Mouse (Mus musculus) heart, adult 8-10 months (tissue): ENCODE results near the gene Tent5d. TPM values are rescaled to one million over a fixed set of nuclear protein-coding genes. Genes with fewer than 3 reads are reported as not detected.

ENCODE experiments used
- DNase-seq: peaks from one replicate; pipeline ENCODE4 v3.0.0; 2022; ENCODE audit warnings: low spot score
- total RNA-seq, 4 experiments: library from RNA; stranded (reverse); gene quantifications; 2 replicates each; pipeline ENCODE4 v1.2.4; 2022

Tent5d gene
- total RNA-seq, result not detected

GRCm38 (mm10) chrX:107792290-107792689 is at the start of gene Tent5d:
Gene Tent5d (plus strand): TSS chrX:107792590.
- DNase-seq, result no peak

DNA sequence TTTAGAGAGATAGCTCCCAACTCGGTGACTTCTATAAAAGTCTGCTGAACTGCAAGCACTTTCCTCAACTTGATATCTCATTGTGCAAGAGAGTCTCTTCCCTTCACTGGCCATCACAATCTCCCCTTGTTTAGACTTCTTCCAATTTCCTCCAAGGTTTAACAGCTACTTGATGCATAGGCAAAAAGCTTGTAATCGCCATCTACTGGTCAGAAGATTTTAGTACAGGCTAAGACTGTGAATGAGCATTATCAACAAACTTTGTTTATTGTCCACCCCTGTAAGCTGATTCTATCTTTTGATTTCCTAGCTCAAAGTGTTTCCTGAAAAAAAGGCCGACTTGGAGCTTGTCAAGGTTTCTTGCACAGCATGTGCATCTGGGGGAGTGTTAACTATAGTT is 24.5 kb upstream of the Tent5d start:
- DNase-seq, result no peak

DNA sequence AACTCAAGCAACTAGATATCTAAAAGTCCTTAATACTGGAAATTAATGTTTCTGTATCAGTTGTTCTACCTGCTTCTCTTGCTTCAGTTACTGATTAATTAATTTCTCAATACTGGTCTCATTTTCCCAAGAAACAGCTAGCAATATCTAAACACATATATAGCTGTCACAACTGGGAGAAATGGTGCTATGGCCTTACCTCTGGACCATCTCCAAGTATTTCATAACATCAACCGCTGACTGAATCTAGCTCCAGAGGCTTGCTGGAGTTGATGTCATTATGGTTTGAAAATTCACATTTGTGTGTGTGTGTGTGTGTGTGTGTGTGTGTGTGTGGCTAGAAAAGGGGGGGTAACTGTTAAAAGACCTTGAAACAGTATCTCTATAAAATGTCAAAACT is 2.3 kb upstream of the Tent5d start:
- DNase-seq, result no peak

GRCm38 (mm10) chrX:107790750-107791493 is 1.5 kb upstream of the Tent5d start:
- no peak for DNase-seq

- no peak for DNase-seq
These were observed 3.4 kb downstream of the Tent5d start for GRCm38 (mm10) chrX:107795785-107796184.

- no peak for DNase-seq
These were observed 4.5 kb downstream of the Tent5d start for GRCm38 (mm10) chrX:107796919-107797318.

- no peak for DNase-seq
These were observed 19.7 kb downstream of the Tent5d start for GRCm38 (mm10) chrX:107812120-107812519.

- peak; percentile 0 for DNase-seq
These were observed 23.3 kb downstream of the Tent5d start for GRCm38 (mm10) chrX:107815502-107816217.

DNA sequence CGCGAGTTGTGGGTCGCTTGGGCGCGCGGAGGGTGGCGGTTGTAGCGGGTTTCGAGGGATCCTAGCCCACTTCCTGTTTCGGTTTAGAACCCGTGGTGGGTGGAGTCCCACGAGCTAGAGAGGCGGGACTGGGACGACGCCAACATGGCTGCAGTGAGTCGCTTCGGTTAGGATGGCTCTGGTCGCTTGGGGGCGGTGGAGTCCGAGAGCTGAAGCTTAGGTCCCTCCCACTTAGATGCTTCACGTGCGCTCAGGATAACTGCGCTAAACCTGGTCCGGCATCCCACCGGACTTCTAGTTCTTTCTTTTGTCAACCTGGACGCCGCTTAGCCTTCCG is 23.8 kb downstream of the Tent5d start, which contains the start of gene 2610002M06Rik:
Gene 2610002M06Rik (minus strand): TSS at position 117 of the 337 bp plus-strand sequence.
- DNase-seq, result peak; percentile 86

- no peak for DNase-seq
These were observed 24.3 kb downstream of the Tent5d start for GRCm38 (mm10) chrX:107816726-107817125.

DNA sequence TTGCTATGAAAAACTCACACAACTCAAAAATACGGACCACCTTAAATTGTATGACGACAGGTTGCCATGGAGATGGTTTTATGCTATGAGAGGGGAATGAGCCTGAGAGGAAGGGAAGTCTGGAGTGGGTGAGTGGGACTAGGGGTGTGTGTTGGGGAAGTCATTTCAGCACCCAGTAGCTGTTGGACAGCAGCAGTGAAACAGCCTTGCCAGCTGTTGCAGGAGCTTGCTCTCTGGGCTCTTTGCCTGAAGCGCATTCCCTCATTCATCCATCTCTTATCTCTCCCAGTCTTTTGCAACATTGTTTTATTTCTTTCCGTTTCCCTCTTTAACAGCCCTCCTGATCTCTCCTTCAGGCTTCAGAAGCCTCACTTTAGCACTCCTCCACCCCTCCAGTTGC is 65.8 kb downstream of the Tent5d start:
- no peak for DNase-seq

Other genes starting within 250 kb of the Tent5d start
- gene Tbx22, start 124.6 kb upstream of the Tent5d start, total RNA-seq, result not detected
- 1 to 10 TPM; 5.0 to 6.7 (median 5.5) TPM for gene 2610002M06Rik, start 23.7 kb downstream of the Tent5d start, total RNA-seq
- gene Gm732, start 155.9 kb downstream of the Tent5d start, total RNA-seq, result not detected